Mouse (Mus musculus) layer of hippocampus, adult 9-10 months (tissue): ENCODE measurements at regions not wholly inside any gene's neighbourhood (a gene's known extent, or its start where the extent isn't known, plus 50 kb on each side); places are given as distances from the start of the nearest gene placed in this dataset.

ENCODE experiments used
- DNase-seq: peaks from one replicate; pipeline ENCODE4 v3.0.0; 2022; ENCODE audit warnings: low spot score

DNA sequence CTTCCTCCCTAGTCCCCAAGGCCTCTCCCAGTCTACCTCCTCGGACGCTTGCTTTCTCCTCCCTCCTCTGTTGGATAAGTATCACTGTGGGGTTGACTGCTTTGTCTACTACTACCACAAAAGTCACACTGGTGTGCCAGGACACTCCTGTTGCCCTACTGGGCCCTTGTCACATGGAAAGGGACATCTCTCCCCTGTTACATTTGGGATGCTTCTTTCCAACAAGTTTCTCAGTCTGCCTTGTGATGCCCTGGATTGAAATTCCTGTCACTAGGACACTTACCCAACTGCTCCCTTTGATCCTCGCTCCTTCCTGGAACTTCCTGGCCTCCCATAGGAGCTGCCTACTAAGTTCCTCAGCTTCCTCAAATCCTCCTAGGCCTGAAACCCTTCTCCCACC, 501.9 kb upstream of the Nox3 start:
- DNase-seq = no peak

DNA sequence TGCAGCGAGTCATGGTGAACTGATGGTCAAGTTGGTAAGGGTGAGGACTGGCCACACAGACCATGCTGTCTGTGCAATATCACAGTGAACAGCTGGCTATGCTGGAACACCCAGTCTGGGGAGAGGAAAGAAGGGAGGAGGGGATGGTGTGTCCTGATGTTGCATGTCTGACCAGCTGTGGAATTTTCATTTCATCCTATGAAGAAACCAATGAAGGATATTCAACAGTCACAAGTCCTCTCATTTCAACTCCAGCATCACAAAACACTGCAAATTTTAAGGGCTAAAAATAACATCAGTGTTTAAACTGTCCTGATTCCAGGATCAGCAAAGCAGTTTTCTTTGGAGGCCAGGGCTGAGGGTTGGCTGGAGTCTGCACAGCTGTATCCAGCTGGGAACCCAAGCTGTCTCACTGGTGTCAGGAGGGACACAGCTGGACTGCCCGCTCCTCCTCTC, 503.7 kb upstream of the Nox3 start:
- no peak for DNase-seq

DNA sequence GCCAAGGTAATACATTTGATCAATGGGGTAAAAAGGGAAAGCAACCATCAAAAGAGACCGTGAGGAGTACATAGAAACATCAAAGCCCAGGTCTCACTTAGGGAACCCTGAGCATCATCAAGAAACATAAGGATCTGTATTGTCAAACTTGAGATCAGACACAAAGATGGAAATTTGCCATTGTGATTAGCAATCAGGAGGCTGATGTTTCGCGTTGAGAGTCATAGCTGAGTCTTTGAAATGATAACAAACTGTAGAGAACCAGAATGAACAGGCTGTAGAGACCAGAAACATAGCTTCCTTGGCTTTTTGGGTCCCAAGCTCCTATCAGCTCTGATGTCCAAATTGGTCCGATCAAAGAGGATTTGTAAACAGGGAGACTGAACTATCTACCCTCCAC, 505.2 kb upstream of the Nox3 start:
- DNase-seq = no peak

DNA sequence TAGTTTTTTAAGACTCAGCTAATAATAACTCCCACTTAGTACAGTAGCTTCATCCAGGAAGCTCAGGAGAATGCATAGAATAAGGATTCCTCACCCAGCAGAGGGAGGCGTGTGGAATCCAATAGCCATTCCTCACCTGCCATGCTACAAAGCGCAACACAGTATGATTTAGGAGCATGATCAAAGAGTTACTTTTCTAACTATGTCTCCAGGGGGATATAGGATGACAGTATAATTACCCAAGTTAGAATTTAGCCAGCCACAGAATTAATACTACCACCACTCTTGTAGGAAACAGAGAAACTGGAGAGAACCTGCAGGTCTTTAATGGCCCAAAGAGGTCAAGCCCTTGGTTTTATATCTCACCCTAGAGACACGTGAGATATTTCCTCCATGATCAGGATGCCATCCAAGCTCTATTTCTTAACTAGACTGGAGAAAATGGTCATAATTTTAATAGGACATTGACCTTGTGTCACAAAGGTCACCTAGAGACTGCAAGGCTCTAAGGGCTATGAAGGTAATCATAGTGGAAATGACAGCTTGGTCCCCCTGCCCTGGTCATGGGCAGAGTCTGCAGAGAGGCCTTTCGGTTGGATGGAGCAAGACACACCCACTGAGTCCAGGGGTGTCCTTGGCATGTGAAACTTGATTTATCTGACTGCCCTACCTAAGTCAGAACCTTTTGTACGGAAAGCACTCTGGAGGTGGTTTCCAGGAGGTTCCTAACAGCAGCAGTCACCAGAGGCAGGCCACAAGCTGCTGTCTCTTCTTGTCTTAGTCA, 512.3 kb upstream of the Nox3 start:
- no peak for DNase-seq

DNA sequence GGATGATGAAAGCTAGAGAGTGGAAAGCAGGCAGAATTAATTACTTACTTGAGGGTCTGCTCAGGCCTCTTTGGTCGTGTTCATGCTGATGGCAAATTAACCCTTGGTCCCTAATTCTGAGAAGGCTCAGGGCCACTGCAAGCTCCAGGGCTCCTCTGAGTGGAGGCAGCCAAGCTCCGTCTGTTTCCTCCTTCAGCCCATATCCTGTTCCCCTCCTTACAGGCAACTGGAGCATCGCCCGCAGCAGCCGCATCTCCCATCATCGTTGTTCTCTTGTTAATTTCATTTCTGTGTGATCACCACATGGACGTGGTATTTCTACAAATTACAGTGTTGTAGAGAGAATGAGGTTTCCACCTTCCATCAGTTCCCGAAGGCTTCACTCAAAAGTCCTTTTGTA, 513.6 kb upstream of the Nox3 start:
- no peak for DNase-seq

DNA sequence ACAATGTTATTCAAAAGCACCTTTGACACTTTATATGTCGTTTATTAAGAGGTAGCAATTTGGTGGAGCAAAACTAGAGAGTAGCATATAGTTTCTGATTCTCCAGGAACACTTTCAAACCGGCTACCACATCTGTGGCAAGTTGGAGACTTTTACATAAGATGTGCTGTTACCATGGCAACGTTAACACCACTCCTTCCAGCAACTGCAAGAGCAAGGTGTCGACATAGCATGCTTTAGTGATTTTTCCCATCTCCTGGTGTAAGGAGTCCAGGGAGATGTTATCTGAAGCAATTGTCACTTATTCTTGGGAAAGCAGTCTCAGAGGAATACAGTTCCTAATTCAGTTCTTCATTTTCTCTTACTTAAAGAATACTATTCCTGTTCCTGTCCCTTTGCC, 516.5 kb upstream of the Nox3 start:
- no peak for DNase-seq

DNA sequence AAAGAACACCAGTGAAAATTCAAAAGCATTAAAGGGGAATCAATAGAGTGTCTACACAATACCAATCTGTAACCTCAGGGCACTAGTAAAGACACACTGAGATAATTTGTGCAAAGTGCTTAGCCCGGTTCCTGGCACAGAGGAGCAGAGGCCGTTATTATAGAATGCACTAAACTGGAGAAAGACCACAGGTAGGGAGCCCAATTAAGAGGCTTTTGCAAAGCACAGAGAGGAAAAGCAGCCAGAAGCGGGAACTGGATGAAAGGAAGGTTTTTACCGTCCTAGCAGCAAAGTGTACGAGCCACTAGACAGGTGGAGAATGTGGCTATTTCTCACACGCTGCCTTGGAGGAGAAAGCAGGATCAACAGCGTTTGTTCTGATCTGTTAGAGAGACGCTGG, 518.9 kb upstream of the Nox3 start:
- DNase-seq = no peak

DNA sequence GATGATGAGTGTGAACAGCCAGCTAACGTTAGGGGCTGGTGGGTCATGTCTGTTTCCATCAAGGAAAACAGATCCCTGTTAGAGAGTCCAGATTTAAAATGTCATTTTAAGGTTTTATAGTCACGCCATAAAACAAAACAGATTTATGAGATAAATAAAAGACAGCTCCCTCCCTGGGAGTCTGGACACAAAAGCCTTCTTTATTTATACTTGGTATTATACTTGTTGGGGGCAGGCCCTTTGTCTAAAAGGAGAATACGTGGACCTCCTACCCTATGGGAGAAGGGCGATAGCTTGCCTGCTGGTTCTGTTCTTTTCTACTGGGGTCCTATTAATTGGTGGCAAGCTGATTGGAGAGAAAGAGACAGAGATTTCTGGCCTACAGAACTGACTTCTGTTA, 520.1 kb upstream of the Nox3 start:
- no peak for DNase-seq

DNA sequence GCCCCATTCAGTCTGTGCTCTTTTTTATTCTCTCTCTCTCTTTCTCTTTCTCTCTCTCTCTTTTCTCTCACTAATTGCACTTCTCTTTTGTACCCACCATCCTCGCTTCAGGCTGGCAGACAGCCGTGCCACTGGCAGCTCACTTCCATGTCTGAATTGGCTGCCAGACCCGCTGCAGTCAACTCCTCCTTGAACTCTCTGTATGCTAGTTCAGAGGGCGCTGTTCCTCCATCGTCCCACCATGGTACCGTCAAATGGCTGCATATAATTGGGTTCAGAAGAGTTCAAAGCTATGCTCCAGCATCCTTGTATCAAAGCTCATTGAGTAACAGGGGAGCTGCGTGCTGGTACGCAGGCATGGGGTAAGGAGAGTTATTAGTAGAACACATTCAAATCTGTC, 520.7 kb upstream of the Nox3 start:
- DNase-seq = no peak

DNA sequence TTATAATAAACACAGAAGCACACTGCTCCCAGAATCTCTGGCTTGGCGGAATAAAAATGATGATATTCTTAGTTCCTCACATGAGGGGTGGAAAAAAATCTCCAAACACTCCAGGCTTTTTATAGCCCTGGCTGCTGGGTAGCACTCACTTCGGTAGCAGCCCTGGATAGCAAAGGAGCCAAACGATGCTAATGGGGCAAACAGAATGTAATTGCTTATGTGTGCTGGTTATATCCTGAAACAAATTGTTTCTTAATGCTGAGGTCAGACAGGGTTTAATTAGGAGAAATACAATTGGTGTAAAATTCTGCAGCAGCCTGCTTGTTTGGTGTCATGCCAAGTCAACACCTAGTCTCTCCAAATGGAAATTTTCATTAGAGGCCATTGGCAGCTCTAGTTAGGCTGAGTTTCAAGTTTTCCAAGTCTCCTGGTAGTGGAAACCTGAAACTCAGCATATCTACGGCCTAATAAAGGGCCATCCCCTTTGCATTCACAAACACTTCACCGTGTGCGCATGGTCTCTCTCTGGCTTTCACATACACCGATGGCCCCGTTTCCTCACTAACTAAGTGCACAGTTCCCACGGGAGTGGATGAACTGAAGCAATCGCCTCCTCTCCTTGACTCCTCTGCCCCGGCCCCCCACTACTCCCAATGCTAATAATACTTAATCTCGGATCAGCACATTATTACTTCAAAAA, 524.8 kb upstream of the Nox3 start:
- DNase-seq = no peak

DNA sequence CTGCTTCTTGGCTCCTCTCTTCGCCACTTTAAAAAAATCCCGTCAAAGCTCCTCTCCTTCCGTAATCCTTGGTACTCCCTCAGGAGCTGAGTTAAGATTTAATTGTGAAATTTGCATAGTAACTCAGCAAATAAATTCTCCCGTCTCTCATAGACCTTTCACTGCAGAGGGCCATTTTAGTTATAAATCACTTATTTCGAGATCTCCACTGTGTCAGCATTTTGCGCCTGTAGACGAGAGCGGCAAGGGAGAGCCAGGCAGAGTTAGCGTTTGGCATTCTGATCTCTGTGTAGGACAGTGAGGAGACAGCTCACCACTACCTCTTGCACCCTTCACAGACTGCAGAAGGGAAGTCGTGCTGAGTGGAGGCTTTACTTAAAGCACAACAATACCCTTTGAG, 531.8 kb upstream of the Nox3 start:
- DNase-seq = no peak

DNA sequence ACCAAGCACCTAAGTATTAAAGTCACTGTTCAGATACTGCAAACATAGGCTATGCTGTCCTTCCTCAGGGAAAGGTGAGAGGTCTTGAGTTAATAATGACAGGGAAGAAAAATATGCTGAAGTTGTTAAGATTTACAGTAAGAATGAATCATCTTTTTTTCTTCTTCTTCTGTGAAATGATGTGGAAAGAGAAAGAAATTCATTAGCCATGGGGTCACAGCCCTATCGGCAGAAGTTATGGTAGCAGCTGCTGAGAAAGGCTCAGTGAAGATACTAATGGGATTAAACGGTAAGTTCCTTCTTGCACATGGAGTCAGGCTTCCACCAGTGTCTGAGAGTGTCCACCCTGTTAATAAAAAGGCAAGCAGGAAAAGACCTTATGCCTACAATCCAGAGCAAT, 533.9 kb upstream of the Nox3 start:
- no peak for DNase-seq

DNA sequence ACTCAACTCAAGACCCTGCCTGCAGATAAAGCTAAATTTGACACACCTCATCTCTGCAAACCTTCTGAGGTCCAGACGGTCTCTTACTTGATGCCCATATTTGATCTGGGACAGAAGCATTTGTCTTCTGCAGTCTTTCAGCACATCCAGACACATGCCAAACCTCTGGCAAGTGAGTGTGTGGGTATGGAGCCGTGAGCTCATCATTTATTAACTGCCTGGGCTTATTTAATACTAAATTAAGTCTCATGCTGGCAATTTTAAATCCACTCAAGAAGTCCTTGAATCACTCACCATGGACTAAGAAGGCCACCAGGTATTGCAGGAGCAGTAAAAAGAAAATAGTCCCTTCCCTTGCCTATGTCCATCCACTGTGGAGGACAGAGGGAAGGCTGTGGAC, 554.4 kb upstream of the Nox3 start:
- no peak for DNase-seq

DNA sequence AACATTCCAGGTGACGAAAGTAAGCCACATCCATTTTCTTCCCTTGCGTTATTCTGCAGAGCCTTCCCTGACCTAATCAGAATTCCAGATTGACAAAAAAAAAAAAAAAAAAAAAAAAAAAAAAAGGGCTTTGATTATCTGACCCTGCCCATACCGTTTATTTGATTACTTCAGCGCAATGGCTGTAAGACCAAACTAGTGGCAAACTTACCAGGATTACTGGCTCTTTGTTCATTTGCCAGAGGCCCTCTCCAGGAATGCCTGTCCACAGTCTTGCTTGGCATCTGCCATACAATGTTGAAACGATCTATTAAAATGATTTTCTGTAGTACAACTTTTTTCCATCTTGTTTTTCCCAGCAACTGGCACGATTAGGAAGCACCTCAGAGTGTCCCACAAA, 569.4 kb upstream of the Nox3 start:
- DNase-seq = no peak

DNA sequence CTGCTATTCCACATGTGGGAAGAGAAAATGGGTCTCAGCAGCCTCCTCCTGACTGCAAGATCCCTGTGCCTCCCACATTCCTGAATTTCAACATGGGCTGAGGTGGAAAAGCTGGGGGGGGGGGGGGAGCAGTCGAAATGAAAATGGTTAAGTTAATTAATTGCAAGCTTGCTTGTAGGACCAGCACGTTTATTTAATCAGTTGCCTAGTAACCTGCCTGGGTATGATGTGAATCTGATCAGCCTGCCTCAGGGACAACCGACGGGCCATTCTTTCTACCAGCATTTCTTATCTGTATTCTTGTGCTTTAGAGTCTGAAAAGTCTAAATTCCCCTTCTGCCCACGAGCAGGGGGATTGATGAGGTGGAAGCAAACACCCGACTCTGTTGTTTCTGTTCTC, 569.9 kb upstream of the Nox3 start:
- no peak for DNase-seq

DNA sequence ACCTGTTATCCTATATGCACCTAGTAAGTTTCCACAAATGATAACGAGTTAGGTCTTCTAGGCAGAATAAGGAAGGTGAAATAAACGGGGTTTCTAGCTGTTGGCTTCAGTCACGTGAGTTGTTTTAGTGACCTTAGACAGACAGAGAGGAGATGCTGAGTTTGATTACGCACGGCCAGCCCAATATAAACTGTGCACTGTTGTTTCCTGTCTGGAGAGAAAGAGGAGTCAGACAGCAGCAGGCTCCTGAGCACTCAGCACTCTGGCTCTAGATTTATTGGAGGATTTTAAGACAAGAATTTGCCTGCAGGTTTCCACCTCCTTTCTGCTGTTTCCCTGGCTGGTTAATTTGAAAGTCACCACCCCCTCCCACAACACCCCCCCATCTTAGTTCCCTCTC, 570.4 kb upstream of the Nox3 start:
- no peak for DNase-seq

DNA sequence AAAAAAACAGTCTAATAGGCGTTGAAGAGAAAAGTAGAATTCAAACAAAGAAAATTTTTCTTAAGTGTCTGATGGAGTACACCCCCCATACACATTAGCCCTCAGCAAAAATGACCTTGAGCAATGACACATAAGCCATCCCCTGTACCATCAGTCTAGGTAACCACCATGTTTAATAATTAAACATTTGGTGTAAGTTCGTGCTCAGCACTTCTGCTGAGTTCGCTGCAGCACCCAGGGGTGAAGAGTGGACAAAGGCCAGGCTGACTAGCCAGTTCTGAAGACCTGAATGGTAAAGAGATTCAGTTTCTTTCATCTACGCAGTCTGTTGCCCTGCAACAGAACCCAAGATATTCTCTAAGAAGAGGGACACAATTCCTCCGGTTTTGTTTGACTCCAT, 572.3 kb upstream of the Nox3 start:
- DNase-seq = no peak

DNA sequence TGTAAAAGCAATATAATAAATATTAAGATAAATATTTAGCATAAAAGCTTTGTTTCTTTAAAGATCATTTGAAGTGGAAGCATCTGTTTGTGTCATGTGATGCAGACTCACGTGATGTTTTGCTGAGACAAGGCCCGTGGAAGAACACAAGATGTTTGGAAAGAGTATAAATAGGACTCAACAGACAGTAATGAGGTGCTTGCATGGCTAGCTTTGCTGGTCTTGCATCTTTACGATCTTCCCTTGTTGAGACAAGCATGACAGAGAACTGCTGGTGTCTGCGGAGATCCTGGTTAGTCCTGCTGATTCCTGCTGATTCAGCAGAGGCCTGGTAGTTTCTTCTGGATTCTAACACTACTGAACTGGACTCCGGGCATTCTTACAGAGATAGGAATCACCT, 576.4 kb upstream of the Nox3 start:
- DNase-seq = no peak

DNA sequence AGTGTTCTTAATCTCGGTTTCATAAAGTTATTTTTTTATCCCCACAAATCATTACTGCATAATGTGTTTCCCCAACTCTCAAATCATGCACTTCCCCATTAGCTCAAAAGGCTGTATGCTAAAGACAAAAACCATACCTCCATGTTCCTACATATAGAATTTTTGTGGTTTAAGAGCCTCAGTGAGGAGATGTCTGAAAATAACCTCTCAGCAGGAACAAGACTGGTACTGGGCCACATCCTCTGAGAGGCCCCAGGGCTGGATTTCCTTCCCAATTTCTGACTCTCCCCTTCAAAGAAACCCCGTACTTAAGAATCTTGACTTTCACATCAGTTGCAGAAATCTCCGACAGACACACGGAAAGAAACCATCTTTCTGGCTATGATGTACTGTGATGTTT, 580.7 kb upstream of the Nox3 start:
- no peak for DNase-seq

DNA sequence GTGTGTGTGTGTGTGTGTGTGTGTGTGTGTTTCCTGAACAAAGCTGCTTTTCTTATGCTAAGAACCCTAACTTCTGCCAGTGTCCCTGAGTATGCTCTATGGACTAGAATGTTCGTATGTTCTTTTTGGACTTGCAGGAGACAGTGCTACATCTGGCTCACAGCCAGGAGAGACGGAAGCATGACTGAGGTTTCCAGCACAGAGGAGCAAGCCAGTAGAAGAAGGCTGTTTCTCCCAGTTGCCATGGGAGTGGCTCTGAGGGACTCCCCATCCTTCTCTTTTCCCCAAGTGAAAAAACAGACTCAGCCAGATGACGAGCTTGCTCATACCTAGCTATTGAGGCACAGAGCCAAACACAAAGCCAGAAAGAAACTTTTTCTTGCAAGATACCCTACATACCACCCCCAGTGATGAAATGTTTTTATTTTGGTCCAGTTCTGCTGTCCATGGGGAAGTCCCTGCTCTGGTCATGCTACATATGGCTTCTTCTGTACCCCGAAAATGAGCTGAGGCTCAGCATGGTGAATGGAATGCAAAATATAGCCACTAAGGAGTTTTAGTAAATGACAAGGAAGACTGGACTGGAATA, 582.3 kb upstream of the Nox3 start:
- no peak for DNase-seq

DNA sequence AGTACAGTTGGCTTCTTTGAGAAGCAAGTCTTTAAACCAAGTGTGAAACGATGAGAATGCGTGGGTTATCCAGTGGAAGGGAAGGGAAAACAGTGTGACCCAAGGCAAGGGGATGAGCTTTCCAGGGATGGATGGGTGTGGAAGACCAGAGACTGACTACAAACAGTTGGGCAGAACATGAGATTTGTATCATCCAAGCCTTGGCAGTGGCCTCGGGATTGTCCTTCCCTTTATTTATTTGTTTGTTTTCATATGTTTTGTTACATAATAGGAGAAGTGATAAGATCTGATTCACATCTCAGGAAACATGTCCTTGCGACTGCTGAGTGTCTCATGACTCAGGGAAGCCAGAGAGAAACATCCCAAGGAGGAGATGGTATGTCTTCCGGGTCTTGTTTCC, 585.4 kb upstream of the Nox3 start:
- no peak for DNase-seq

DNA sequence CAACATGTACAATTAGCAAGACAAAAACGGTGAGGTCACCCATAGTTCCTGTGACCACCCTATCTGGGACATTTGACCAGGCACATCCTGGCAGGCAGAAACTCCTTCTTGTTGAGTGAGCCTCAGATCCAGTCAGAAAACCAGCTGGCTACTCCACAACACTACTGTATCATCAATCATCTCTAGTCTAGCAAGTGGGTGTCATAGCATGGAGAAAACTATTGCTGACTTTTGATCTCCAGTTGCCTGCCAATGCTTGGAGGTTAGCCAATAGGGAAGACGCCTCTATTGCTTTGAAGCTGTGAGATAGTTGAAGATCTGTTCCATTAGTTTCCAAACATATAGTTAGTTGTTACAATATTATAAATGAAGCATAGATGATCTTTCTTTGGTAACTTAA, 595.4 kb upstream of the Nox3 start:
- DNase-seq = no peak

DNA sequence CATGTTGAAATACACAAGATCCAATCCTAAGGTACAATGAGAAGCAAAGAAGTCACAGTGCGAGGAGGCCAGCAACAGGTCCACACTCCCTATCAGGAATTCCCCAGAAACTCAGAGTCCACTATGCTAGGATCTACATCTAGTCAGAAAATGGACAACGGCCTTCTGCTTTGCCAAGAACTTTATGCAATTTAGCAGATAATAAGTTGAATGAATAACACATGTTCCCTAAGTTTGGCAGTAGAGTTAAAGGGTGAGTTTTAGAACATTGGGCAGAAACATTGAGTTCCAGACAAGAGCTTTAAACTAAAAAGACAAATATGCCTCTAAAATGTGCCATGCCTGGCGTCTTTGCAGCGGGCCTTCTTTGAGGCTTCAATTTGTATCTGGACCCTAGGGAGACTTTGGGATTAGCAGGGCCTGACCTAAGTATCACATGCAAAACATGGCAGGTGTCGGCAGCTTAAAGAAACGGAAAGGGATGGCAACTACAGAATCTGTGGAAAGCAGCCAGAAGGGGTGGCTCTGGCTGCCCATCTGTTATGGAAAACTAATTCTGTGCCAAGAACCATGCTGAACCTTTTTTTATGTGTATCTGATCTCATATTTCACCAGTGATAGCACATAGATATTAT, 600.6 kb upstream of the Nox3 start:
- peak; percentile 20 for DNase-seq
